Mouse (Mus musculus) retina, postnatal 1 day (tissue): ENCODE results near the gene Map2k4.

Source experiments
- DNase-seq: peaks from one replicate; pipeline ENCODE4 v3.0.0-alpha.2; 2012

The Map2k4 gene

GRCm38 (mm10) chr11:65773535-65773934 lies 14.6 kb downstream of the Map2k4 start:
- no peak for DNase-seq

DNA sequence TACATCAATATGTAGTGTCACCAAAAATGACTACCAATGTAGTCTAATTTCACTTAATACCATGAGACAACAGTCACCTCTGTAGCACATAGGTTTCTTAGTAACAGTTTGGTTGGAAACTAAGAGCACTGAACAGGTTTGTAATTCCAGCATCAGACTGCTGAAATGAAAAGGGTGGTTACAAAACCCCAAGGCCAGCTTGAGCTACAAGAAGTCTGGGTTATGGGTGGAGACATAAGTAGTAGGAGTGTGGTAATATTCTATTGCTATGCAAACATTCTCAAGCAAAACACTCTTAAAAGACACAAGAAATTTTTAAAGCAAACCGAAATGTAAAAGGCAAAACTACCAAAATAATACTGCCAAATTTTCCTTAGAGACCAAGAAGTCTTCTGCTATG lies 16.6 kb downstream of the Map2k4 start:
- no peak for DNase-seq

- no peak for DNase-seq
These were observed 18.1 kb downstream of the Map2k4 start for GRCm38 (mm10) chr11:65769990-65770389.

GRCm38 (mm10) chr11:65768445-65768844 lies 19.7 kb downstream of the Map2k4 start:
- peak; percentile 8 for DNase-seq

- DNase-seq: no peak
These were observed 27.2 kb downstream of the Map2k4 start for GRCm38 (mm10) chr11:65760912-65761311.

DNA sequence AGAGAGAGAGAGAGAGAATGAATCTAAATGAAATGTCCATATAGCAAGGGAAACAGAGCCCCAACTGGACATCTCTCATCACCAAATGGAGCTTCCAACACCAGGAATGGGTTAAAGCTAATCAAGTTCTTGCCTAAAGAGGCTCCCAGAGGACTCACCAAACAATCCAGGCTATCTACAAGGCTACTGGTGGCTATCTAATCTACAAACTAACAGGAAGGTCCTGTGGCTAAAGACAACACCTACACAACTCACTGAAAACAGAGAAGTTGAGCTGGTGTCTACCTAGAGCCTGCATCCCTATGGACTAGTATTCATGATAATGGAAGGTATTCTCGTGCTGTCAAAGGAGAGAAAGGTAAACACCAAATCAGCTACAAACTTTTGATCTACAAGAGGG lies 28.7 kb downstream of the Map2k4 start:
- DNase-seq: no peak

DNA sequence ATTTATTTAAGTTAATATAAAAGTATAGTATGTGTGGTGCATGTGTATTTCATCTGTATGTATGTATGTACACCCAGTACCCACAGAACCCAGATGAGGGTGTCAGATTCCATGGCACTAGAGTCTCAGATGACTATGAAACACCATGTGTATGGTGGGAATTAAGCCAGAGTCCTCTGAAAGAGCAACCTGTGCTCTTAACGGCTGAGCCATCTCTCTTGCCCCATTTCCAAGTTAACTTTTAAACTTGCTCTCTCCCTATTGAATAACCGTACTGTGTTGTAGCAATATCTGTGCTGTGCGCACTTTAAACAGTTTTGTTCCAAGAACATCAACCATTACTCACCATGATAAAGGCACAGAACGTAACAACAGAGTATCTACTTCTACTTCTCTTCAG lies 33.9 kb downstream of the Map2k4 start:
- DNase-seq: no peak

- DNase-seq: no peak
These were observed 34.5 kb downstream of the Map2k4 start for GRCm38 (mm10) chr11:65753593-65753992.

DNA sequence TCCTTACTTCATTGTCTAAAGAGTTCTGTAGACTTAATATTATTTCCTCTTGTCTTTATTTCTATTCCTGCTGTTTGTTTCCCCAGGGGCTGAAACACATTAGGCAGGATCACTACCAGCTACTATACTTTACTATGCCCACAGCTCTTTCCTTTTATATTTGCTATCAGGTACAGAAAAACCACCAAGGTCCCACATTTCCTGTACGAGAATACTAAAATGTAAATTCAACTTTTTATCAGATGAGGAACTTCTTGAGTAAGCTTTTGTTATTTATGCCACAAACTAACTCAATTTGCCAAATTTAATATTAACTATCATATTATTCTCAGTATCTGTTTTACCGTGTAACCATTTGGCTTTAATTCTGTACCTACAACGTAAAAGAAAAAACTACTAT lies 37.6 kb downstream of the Map2k4 start:
- no peak for DNase-seq

GRCm38 (mm10) chr11:65747433-65747832 lies 40.7 kb downstream of the Map2k4 start:
- no peak for DNase-seq

GRCm38 (mm10) chr11:65745707-65746333 lies 42.3 kb downstream of the Map2k4 start:
- peak; percentile 10 for DNase-seq

DNA sequence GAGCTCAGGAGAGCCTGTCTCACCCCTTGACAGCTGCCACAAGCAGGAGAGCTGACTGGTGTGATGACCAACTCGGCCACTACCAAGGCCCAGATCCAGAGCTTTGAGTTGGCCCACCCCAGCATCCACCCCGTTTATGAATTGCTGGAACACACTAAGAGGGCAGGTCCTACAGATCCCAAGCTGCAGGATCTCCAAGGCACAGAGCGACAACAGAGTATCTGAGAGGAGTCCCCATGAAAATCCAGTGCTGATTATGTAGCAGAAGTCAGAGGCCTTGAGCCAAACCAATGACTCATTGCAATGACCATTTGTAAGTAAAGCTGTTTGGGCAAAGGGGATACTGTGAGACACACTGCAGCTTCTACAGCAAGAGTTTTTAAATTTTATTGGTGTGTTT lies 44.2 kb downstream of the Map2k4 start:
- no peak for DNase-seq

GRCm38 (mm10) chr11:65740811-65741210 lies 47.3 kb downstream of the Map2k4 start:
- no peak for DNase-seq

- DNase-seq: no peak
These were observed 47.7 kb downstream of the Map2k4 start for GRCm38 (mm10) chr11:65740390-65740789.

GRCm38 (mm10) chr11:65739880-65740279 lies 48.2 kb downstream of the Map2k4 start:
- no peak for DNase-seq

DNA sequence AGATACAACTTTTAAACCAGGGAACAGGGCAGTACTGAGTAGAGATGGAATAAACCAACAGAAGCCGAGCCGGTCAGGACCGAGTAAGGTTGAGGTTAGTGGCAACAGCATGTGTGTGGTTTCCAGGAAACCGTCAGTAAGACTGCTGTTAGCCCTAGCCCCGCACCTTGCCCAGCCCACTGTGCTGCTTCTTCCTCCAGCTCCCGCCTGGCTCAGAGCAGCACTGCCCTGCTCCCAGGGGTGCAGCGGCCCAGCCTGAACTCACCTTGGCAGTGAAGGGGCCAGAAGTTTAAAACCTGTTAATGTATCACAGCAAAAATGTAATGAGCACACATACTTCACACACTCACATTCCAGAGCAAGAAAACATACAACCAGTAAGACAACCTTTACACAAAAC lies 53.4 kb downstream of the Map2k4 start:
- DNase-seq: no peak

DNA sequence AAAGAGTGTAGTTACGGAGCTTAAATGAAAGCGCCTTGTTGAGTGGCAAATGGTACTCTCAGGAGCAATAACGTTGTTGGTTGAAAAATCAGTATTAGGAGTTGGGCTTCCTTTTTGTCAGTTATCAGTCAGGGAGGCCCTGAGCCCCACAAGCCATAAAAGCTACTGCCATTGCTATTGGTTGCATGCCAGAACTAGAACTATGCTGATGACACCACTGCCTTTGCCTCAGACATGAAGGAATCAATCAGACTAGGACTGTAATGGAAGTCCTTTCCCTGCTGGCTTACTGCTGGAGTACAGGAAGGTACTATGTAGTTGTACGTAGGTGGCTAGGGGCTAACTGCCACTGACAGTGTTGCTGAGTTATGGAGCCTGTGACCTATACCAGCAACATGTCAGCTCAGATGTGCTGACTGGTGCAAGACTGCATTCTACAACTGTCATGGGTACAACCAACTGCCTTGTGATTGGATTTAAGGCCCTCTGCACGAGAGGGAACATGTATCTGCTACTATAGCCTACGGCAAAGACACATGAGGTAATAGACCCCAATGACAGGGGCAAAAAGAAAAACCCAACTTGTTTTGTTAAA lies 58.4 kb downstream of the Map2k4 start:
- DNase-seq: no peak

DNA sequence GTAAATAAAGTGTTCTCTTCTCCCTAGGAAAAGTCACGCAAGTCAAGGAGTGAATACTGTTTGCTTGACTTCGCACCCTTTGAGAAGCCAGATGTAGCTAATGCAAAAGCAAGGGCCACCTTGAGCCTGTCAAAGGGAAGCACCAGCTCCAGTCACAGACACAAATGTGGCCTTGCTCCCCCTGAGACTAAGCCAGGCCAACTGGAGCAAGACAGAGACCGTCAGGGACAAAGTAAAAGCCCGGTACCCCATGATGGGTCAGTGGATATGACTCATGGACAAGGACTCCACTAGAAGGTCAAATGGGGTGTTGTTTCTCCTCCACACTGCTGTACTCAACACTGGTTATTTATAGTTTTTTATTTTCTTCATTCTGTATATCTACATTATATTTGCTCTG lies 59.2 kb downstream of the Map2k4 start:
- no peak for DNase-seq

DNA sequence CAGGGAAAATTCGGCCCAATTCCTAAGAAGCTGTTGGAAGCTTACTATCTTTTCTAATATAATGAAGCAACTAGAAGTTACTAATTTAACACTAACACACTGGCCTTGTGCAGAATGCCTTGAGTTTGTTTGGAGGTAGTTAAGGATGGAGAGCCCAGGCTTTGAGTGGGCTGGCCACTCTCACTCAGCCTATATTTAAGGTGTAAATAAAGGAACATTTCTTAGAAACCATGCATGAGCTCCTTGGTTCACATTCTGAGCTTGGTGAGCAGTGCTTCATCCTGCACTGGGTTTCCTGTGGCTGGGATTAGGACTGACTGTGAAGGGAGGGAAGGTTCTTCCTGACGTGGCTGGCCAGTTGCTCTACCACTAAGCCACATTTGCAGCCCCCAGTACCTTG lies 64.4 kb downstream of the Map2k4 start:
- no peak for DNase-seq

GRCm38 (mm10) chr11:65721615-65722014 lies 66.5 kb downstream of the Map2k4 start:
- no peak for DNase-seq

DNA sequence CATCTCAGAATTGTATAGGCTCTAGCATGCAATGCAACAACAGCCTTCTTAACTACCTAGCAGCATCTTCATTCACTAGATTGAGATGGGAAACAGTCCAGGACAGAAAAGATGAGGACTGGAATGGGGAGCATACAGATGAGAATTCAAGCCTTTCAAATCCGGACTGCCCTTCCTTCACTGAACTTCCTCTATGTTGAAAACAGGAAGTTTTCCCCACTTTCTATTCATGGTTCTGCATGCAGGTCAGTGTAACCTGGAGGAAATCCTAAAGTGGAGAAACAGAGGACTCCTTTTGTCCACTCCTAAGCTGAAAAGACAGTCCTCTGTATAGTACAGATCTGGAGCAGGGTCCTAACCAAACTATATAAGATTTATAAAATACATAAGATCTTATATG lies 68.1 kb downstream of the Map2k4 start:
- DNase-seq: no peak

DNA sequence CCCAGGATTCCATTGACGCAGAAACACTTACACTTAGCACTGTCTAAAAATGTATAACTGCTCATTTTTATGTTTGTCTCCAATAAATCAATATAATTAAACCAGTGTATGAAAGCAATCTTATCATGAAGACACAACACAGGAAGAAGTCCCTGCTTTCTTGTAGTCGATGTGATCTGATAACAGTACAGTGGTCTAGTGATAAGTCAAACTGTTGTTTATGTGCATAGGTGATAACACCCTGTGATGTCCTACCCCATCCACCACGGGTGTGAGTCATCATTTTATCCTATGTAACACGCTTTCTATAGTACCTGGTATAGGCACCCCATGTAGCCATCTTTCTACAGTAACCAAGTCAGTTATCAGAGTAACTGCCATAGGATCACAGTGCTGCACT lies 74.3 kb downstream of the Map2k4 start:
- no peak for DNase-seq

- no peak for DNase-seq
These were observed 75.3 kb downstream of the Map2k4 start for GRCm38 (mm10) chr11:65712754-65713306.

- DNase-seq: no peak
These were observed 81.3 kb downstream of the Map2k4 start for GRCm38 (mm10) chr11:65706784-65707183.

GRCm38 (mm10) chr11:65706176-65706575 lies 81.9 kb downstream of the Map2k4 start:
- no peak for DNase-seq
